Mouse (Mus musculus): Measurements from ENCODE around the gene Tmem129. TPM values are rescaled to one million over a fixed set of nuclear protein-coding genes. Genes with fewer than 3 reads are reported as not detected.
A peak's percentile ranks its signal among the peaks of the same experiment; 100 is the strongest.

The Tmem129 gene
- polyA plus RNA-seq, 1 experiment from 2014 or later, result 26.4 TPM

DNA sequence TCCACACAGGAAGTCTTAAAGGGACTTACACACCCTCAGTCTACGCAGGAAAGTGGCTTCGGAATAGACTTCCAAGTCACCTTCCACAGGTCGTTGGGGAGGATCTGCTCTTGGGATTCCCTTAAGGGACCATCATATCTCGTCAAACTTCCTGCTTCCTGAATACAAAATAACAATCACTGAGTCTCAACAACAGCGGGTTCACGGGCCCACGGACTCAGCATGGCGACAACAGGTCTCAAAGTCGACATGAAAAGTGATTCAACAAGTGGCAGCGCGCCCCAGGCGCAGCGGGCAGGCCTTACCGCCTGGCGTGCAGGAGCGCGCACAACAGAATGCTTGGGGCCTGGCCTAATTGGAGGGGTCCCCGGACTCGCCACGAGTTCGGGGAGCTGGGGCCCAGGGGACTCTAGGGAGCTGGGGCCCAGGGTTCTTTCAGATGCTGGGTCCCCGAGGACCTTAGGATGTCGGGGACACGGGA lies 29.4 kb downstream of the Tmem129 start:
- no peaks in the 10 kb centered on the region for H3K36me3 ChIP-seq (ENCODE audit: insufficient read depth, low read length)
- no peak; the same call in 1 of the 2 replicates for ATAC-seq (replicated peaks; ENCODE audit: low FRiP score, low read depth)
- 0% methylated on average over 24 of the region's 24 CpGs for WGBS
- peak; percentile 49 for DNase-seq (ENCODE audit: low spot score)
- peaks cover 7% of the 10 kb centered on the region; the same call in 1 of the 2 replicates for H3K4me1 ChIP-seq (replicated peaks; ENCODE audit: insufficient read depth, low read length)
- H3K9ac ChIP-seq (ENCODE audit: low read depth, low read length), result peak overlapping the region; percentile 83
- TF ChIP-seq CTCF (IDR thresholded peaks at IDR 0.05; ENCODE audit: low read depth), result no peak
- H3K4me2 ChIP-seq (ENCODE audit: low read length), result peak overlapping the region; percentile 68
- H3K27ac ChIP-seq, result peak overlapping the region; percentile 93
- no peaks in the 10 kb centered on the region for H3K9me3 ChIP-seq (replicated peaks; ENCODE audit: low read length)
- H3K27me3 ChIP-seq (ENCODE audit: insufficient read depth, low read length), result no peaks in the 10 kb centered on the region
- H3K4me3 ChIP-seq (replicated peaks; ENCODE audit: low read depth, low read length), result peak overlapping the region; percentile 86

GRCm38 (mm10) chr5:33627968-33628367 lies 30.2 kb downstream of the Tmem129 start:
- Histone ChIP-seq H3K9ac (ENCODE audit: low read depth, low read length) (no peak overlapping the region), H3K9me3 (replicated peaks; ENCODE audit: low read length) (no peaks in the 10 kb centered on the region), H3K27me3 (ENCODE audit: insufficient read depth, low read length) (no peaks in the 10 kb centered on the region), H3K4me3 (replicated peaks; ENCODE audit: low read depth, low read length) (peak overlapping the region; percentile 86), H3K4me1 (replicated peaks; ENCODE audit: insufficient read depth, low read length) (peaks cover 7% of the 10 kb centered on the region; the same call in 1 of the 2 replicates), H3K36me3 (ENCODE audit: insufficient read depth, low read length) (no peaks in the 10 kb centered on the region), H3K27ac (no peak overlapping the region), H3K4me2 (ENCODE audit: low read length) (peak overlapping the region; percentile 68)
- TF ChIP-seq CTCF (IDR thresholded peaks at IDR 0.05; ENCODE audit: low read depth), result no peak
- 17% methylated on average over 4 of the region's 4 CpGs for WGBS
- ATAC-seq (replicated peaks; ENCODE audit: low FRiP score, low read depth) (no peak), DNase-seq (ENCODE audit: low spot score) (peak; percentile 25)

GRCm38 (mm10) chr5:33623766-33624165 lies 34.5 kb downstream of the Tmem129 start:
- Histone ChIP-seq H3K9ac (ENCODE audit: low read depth, low read length) (no peak overlapping the region), H3K9me3 (replicated peaks; ENCODE audit: low read length) (no peaks in the 10 kb centered on the region), H3K4me1 (replicated peaks; ENCODE audit: insufficient read depth, low read length) (peaks cover 7% of the 10 kb centered on the region; the same call in 1 of the 2 replicates), H3K27me3 (ENCODE audit: insufficient read depth, low read length) (no peaks in the 10 kb centered on the region), H3K4me3 (replicated peaks; ENCODE audit: low read depth, low read length) (no peak overlapping the region), H3K36me3 (ENCODE audit: insufficient read depth, low read length) (0 out of 2 replicates have a peak, but pooled peaks cover 6% of the 10 kb centered on the region), H3K4me2 (ENCODE audit: low read length) (no peak overlapping the region), H3K27ac (no peak overlapping the region)
- TF ChIP-seq CTCF (IDR thresholded peaks at IDR 0.05; ENCODE audit: low read depth), result no peak
- DNase-seq (ENCODE audit: low spot score), result no peak
- WGBS, result 80% methylated on average over 3 of the region's 3 CpGs
- ATAC-seq (replicated peaks; ENCODE audit: low FRiP score, low read depth), result no peak

- Histone ChIP-seq H3K9me3 (replicated peaks; ENCODE audit: low read length) (no peaks in the 10 kb centered on the region), H3K36me3 (ENCODE audit: insufficient read depth, low read length) (0 out of 2 replicates have a peak, but pooled peaks cover 6% of the 10 kb centered on the region), H3K27ac (no peak overlapping the region), H3K27me3 (ENCODE audit: insufficient read depth, low read length) (no peaks in the 10 kb centered on the region), H3K4me1 (replicated peaks; ENCODE audit: insufficient read depth, low read length) (peaks cover under 1% of the 10 kb centered on the region; the same call in 1 of the 2 replicates), H3K4me2 (ENCODE audit: low read length) (no peak overlapping the region), H3K4me3 (replicated peaks; ENCODE audit: low read depth, low read length) (no peak overlapping the region), H3K9ac (ENCODE audit: low read depth, low read length) (no peak overlapping the region)
- DNase-seq (ENCODE audit: low spot score) (no peak), ATAC-seq (replicated peaks; ENCODE audit: low FRiP score, low read depth) (no peak)
- 71% methylated on average over 2 of the region's 2 CpGs for WGBS
- no peak for TF ChIP-seq CTCF (IDR thresholded peaks at IDR 0.05; ENCODE audit: low read depth)
Measured at GRCm38 (mm10) chr5:33622671-33623070, 35.5 kb downstream of the Tmem129 start.

DNA sequence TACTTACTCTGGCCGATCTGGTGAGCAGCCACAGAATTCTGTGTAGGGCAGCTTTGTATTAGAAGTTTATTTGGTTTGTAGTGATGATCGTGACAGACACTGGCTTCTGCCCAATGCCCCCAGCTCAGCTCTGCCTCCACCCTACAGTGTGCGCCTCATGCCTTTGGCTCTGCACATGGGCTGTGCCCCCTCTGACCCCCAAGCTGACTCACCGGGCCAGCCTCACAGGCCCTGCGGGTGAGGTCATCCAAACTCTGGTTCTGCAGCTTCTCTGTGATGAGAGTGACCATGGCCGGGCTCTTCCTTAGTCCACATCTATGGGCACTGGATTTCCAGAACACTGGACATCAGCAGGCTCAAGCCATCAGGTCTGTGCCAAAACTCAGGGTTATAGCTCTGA lies 43.8 kb downstream of the Tmem129 start:
- Histone ChIP-seq H3K4me3 (replicated peaks; ENCODE audit: low read depth, low read length) (no peak overlapping the region), H3K27me3 (ENCODE audit: insufficient read depth, low read length) (no peaks in the 10 kb centered on the region), H3K9ac (ENCODE audit: low read depth, low read length) (no peak overlapping the region), H3K27ac (no peak overlapping the region), H3K4me2 (ENCODE audit: low read length) (no peak overlapping the region), H3K9me3 (replicated peaks; ENCODE audit: low read length) (no peaks in the 10 kb centered on the region), H3K36me3 (ENCODE audit: insufficient read depth, low read length) (peaks cover 11% of the 10 kb centered on the region), H3K4me1 (replicated peaks; ENCODE audit: insufficient read depth, low read length) (no peaks in the 10 kb centered on the region)
- WGBS, result 78% methylated on average over 6 of the region's 6 CpGs
- TF ChIP-seq CTCF (IDR thresholded peaks at IDR 0.05; ENCODE audit: low read depth), result no peak
- ATAC-seq (replicated peaks; ENCODE audit: low FRiP score, low read depth) (no peak), DNase-seq (ENCODE audit: low spot score) (no peak)

DNA sequence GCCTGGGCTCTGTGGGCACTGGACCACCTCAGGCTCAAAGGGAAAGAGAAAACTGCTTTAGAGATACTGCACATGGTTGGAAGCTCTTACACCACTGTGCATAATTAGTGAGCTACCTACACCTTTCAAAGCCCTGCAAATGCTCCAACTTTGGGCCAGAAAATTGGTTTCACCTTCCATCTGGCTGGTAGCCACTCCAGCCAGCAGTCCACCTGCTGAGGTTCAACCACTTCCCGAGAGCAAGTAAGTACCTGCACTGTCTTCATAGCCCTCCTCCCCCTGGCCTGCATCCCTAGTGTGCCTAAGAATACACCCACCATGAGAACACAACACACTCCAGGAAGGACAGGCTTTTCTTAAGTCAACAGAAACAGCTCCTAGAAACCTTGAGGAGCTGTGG lies 46.4 kb downstream of the Tmem129 start:
- no peak overlapping the region for H3K9ac ChIP-seq (ENCODE audit: low read depth, low read length)
- TF ChIP-seq CTCF (IDR thresholded peaks at IDR 0.05; ENCODE audit: low read depth), result no peak

GRCm38 (mm10) chr5:33609226-33609625 lies 49.0 kb downstream of the Tmem129 start:
- Histone ChIP-seq H3K9ac (ENCODE audit: low read depth, low read length) (no peak overlapping the region), H3K4me3 (replicated peaks; ENCODE audit: low read depth, low read length) (no peak overlapping the region), H3K27ac (no peak overlapping the region), H3K27me3 (ENCODE audit: insufficient read depth, low read length) (no peaks in the 10 kb centered on the region), H3K4me1 (replicated peaks; ENCODE audit: insufficient read depth, low read length) (no peaks in the 10 kb centered on the region), H3K36me3 (ENCODE audit: insufficient read depth, low read length) (peaks cover 32% of the 10 kb centered on the region), H3K4me2 (ENCODE audit: low read length) (no peak overlapping the region), H3K9me3 (replicated peaks; ENCODE audit: low read length) (no peaks in the 10 kb centered on the region)
- no peak for ATAC-seq (replicated peaks; ENCODE audit: low FRiP score, low read depth)
- no peak for TF ChIP-seq CTCF (IDR thresholded peaks at IDR 0.05; ENCODE audit: low read depth)
- no peak for DNase-seq (ENCODE audit: low spot score)
- 72% methylated on average over 1 of the region's 1 CpGs for WGBS

More for the DNA sequence above, 46.4 kb downstream of the Tmem129 start:
- no peak overlapping the region for H3K4me3 ChIP-seq (replicated peaks; ENCODE audit: low read depth, low read length)
- H3K27ac ChIP-seq, result no peak overlapping the region
- ATAC-seq (replicated peaks; ENCODE audit: low FRiP score, low read depth), result no peak
- no peaks in the 10 kb centered on the region for H3K9me3 ChIP-seq (replicated peaks; ENCODE audit: low read length)
- peaks cover 27% of the 10 kb centered on the region for H3K36me3 ChIP-seq (ENCODE audit: insufficient read depth, low read length)
- H3K4me2 ChIP-seq (ENCODE audit: low read length), result no peak overlapping the region
- H3K4me1 ChIP-seq (replicated peaks; ENCODE audit: insufficient read depth, low read length), result no peaks in the 10 kb centered on the region
- 97% methylated on average over 1 of the region's 1 CpGs for WGBS
- no peak for DNase-seq (ENCODE audit: low spot score)
- no peaks in the 10 kb centered on the region for H3K27me3 ChIP-seq (ENCODE audit: insufficient read depth, low read length)
